Mouse (Mus musculus) hindbrain, embryonic 10.5 days (tissue): ENCODE measurements at regions not wholly inside any gene's neighbourhood (a gene's known extent, or its start where the extent isn't known, plus 50 kb on each side); places are given as distances from the start of the nearest gene placed in this dataset.

ENCODE experiments used
- DNase-seq: peaks from one replicate; pipeline ENCODE4 v3.0.0-alpha.2; 2017; ENCODE audit warnings: low spot score
- H3K27ac ChIP-seq: fragments of 300-500 bp; sonication (generic); 2 replicates; pipeline ENCODE4 v1.5.1; 2016; ENCODE audit warnings: mild to moderate bottlenecking, moderate library complexity
- H3K27me3 ChIP-seq: fragments of 300-500 bp; sonication (generic); 2 replicates; pipeline ENCODE4 v1.6.1; 2016; ENCODE audit warnings: mild to moderate bottlenecking; ENCODE audit not compliant: poor library complexity, insufficient read depth, severe bottlenecking
- H3K36me3 ChIP-seq: fragments of 300-500 bp; sonication (generic); 2 replicates; pipeline ENCODE4 v1.6.1; 2016; ENCODE audit warnings: mild to moderate bottlenecking, moderate library complexity
- H3K4me1 ChIP-seq: fragments of 300-500 bp; sonication (generic); replicated peaks from 2 replicates; pipeline ENCODE4 v1.6.1; 2016; ENCODE audit warnings: mild to moderate bottlenecking
- H3K4me3 ChIP-seq: fragments of 300-500 bp; sonication (generic); 2 replicates; pipeline ENCODE4 v1.5.1; 2016; ENCODE audit warnings: mild to moderate bottlenecking, moderate library complexity
- H3K9me3 ChIP-seq: fragments of 300-500 bp; sonication (generic); 2 replicates; pipeline ENCODE4 v1.6.1; 2016; ENCODE audit warnings: mild to moderate bottlenecking, moderate library complexity
- WGBS: fragments of 180-500 bp; shearing (Covaris S2); methylation state at CpG from one replicate; pipeline ENCODE4 v1.1.7; 2016; 5-methylcytosine and 5-hydroxymethylcytosine counted together

GRCm38 (mm10) chr8:116334772-116335171, 170.0 kb upstream of the Dynlrb2 start:
- DNase-seq, result no peak

GRCm38 (mm10) chr8:116334101-116334500, 170.7 kb upstream of the Dynlrb2 start:
- no peak overlapping the region for H3K4me3 ChIP-seq
- H3K9me3 ChIP-seq, result no peaks in the 10 kb centered on the region
- H3K4me1 ChIP-seq, result no peaks in the 10 kb centered on the region
- 90% methylated on average over 3 of the region's 3 CpGs for WGBS
- no peaks in the 10 kb centered on the region for H3K27me3 ChIP-seq
- no peaks in the 10 kb centered on the region for H3K36me3 ChIP-seq
- H3K27ac ChIP-seq, result no peak overlapping the region
- DNase-seq, result no peak

More at GRCm38 (mm10) chr8:116334772-116335171, 170.0 kb upstream of the Dynlrb2 start:
- no peak overlapping the region for H3K27ac ChIP-seq
- 92% methylated on average over 3 of the region's 3 CpGs for WGBS
- no peaks in the 10 kb centered on the region for H3K36me3 ChIP-seq
- H3K9me3 ChIP-seq, result no peaks in the 10 kb centered on the region
- no peaks in the 10 kb centered on the region for H3K27me3 ChIP-seq
- H3K4me1 ChIP-seq, result no peaks in the 10 kb centered on the region
- H3K4me3 ChIP-seq, result no peak overlapping the region

GRCm38 (mm10) chr8:116320014-116320680, 184.6 kb upstream of the Dynlrb2 start:
- no peak overlapping the region for H3K27ac ChIP-seq
- no peak overlapping the region for H3K4me3 ChIP-seq
- no peaks in the 10 kb centered on the region for H3K27me3 ChIP-seq
- H3K36me3 ChIP-seq, result no peaks in the 10 kb centered on the region
- H3K4me1 ChIP-seq, result no peaks in the 10 kb centered on the region; the same call in 1 of the 2 replicates
- WGBS, result 86% methylated on average over 13 of the region's 13 CpGs
- no peak for DNase-seq
- H3K9me3 ChIP-seq, result no peaks in the 10 kb centered on the region

DNA sequence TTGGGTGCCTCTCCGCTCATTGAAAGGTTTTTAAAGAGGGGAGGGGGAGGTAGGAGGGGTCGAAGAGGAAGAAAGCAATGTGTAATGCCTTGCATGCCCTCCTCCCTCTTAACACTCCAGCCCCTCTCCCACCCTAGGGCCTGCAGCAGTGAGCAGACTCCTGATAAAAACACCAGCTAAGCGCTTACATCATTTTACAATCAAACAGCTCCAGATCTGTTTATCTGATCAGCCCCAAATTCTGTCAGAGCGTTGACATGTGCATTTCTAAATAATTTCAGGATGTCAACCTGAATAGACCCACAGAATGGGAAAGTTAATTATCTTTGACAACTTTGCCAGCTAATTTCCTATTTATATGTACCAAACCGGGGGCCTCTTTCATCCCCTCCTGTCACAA, 189.4 kb upstream of the Dynlrb2 start:
- no peak for DNase-seq
- no peaks in the 10 kb centered on the region; the same call in 1 of the 2 replicates for H3K4me1 ChIP-seq
- WGBS, result 61% methylated on average over 5 of the region's 5 CpGs

GRCm38 (mm10) chr8:116314429-116315092, 190.2 kb upstream of the Dynlrb2 start:
- H3K4me3 ChIP-seq, result no peak overlapping the region
- H3K9me3 ChIP-seq, result no peaks in the 10 kb centered on the region
- no peak for DNase-seq
- no peaks in the 10 kb centered on the region for H3K36me3 ChIP-seq
- no peaks in the 10 kb centered on the region for H3K27me3 ChIP-seq
- no peak overlapping the region for H3K27ac ChIP-seq
- WGBS, result 92% methylated on average over 12 of the region's 12 CpGs
- H3K4me1 ChIP-seq, result no peaks in the 10 kb centered on the region; the same call in 1 of the 2 replicates

More for the DNA sequence above, 189.4 kb upstream of the Dynlrb2 start:
- H3K27me3 ChIP-seq, result no peaks in the 10 kb centered on the region
- no peaks in the 10 kb centered on the region for H3K9me3 ChIP-seq
- H3K27ac ChIP-seq, result no peak overlapping the region
- no peak overlapping the region for H3K4me3 ChIP-seq
- no peaks in the 10 kb centered on the region for H3K36me3 ChIP-seq

GRCm38 (mm10) chr8:116298891-116299290, 205.9 kb upstream of the Dynlrb2 start:
- H3K9me3 ChIP-seq, result no peaks in the 10 kb centered on the region
- H3K4me3 ChIP-seq, result no peak overlapping the region
- H3K36me3 ChIP-seq, result no peaks in the 10 kb centered on the region
- 90% methylated on average over 7 of the region's 7 CpGs for WGBS
- no peak for DNase-seq
- no peaks in the 10 kb centered on the region for H3K4me1 ChIP-seq
- H3K27ac ChIP-seq, result no peak overlapping the region
- H3K27me3 ChIP-seq, result no peaks in the 10 kb centered on the region

- Histone ChIP-seq H3K9me3 (no peaks in the 10 kb centered on the region), H3K27ac (no peak overlapping the region), H3K36me3 (no peaks in the 10 kb centered on the region), H3K27me3 (no peaks in the 10 kb centered on the region), H3K4me1 (no peaks in the 10 kb centered on the region), H3K4me3 (no peak overlapping the region)
- DNase-seq, result no peak
- WGBS, result 87% methylated on average over 6 of the region's 6 CpGs
These were observed 214.0 kb upstream of the Dynlrb2 start for GRCm38 (mm10) chr8:116290671-116291245.

DNA sequence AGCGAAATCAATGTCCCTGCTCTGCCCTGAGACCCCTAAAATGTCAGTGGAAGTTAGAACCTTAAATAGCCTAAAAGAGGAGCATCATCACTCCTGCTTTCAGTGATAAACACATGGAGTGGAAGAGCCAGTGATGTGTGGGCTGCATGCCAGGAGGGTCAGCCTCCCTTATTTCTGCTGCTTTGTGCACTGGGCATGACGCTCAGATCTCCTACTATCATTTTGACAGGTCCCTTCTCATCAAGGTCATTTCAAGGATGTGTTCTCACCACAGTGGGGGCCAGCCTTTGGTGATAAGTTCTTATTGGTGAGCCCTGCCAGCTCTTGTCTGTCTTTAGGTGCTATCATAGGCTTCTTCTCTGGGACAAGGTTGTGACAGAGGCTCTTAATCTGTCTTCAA, 215.5 kb upstream of the Dynlrb2 start:
- Histone ChIP-seq H3K9me3 (no peaks in the 10 kb centered on the region), H3K4me1 (peaks cover 3% of the 10 kb centered on the region; the same call in 1 of the 2 replicates), H3K27ac (no peak overlapping the region), H3K36me3 (no peaks in the 10 kb centered on the region), H3K27me3 (no peaks in the 10 kb centered on the region), H3K4me3 (no peak overlapping the region)
- 81% methylated on average over 2 of the region's 2 CpGs for WGBS
- DNase-seq, result no peak

DNA sequence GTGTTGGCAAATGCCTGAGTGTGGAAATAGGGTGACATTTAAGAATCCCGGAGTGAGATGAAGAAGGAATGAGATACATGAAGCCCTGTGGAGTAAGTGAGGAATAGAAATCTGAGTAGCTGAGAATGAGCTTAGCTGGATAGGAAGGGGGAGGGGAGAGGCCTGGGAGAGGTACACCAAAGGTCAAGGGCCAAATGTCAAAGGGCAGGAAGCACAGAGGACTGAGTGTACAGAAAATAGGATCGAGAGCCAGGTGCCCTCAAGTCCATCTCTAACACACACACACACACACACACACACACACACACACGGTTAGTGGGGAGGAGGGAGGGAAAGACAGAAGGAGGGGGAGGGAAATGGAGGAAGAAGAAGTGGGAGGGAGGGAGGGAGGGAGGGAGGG, 220.8 kb upstream of the Dynlrb2 start:
- H3K4me3 ChIP-seq, result no peak overlapping the region
- H3K27me3 ChIP-seq, result no peaks in the 10 kb centered on the region
- no peaks in the 10 kb centered on the region for H3K36me3 ChIP-seq
- DNase-seq, result peak; percentile 11
- H3K9me3 ChIP-seq, result no peaks in the 10 kb centered on the region
- H3K27ac ChIP-seq, result no peak overlapping the region
- 34% methylated on average over 2 of the region's 3 CpGs for WGBS
- peaks cover 8% of the 10 kb centered on the region; the same call in 1 of the 2 replicates for H3K4me1 ChIP-seq

GRCm38 (mm10) chr8:116282341-116282740, 222.4 kb upstream of the Dynlrb2 start:
- H3K4me3 ChIP-seq, result no peak overlapping the region
- 90% methylated on average over 5 of the region's 5 CpGs for WGBS
- H3K4me1 ChIP-seq, result peaks cover 8% of the 10 kb centered on the region; the same call in 1 of the 2 replicates
- H3K27me3 ChIP-seq, result no peaks in the 10 kb centered on the region
- H3K27ac ChIP-seq, result no peak overlapping the region
- no peaks in the 10 kb centered on the region for H3K36me3 ChIP-seq
- H3K9me3 ChIP-seq, result no peaks in the 10 kb centered on the region
- no peak for DNase-seq

DNA sequence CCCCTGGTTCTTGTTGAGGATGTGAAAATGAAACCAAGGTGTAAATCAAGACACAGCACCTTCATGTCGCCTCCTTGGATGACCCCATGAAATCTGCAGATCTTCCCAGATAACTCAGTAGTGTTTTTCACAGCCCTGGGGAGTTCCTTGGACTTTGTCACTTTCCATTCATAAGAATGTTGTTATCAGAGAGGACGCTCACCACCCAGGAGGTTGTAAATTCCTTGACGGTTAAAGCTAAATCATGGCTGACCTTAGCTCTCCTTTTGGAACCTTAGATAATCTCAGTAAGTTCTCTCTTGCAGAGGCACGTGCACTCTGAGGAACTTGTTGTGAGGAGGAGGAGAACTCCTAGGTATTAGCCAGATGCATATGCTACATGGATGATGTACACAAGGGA, 229.8 kb upstream of the Dynlrb2 start:
- Histone ChIP-seq H3K36me3 (no peaks in the 10 kb centered on the region), H3K4me3 (no peak overlapping the region), H3K27ac (no peak overlapping the region), H3K4me1 (no peaks in the 10 kb centered on the region; the same call in 1 of the 2 replicates), H3K27me3 (no peaks in the 10 kb centered on the region), H3K9me3 (no peaks in the 10 kb centered on the region)
- no peak for DNase-seq
- 83% methylated on average over 4 of the region's 4 CpGs for WGBS

DNA sequence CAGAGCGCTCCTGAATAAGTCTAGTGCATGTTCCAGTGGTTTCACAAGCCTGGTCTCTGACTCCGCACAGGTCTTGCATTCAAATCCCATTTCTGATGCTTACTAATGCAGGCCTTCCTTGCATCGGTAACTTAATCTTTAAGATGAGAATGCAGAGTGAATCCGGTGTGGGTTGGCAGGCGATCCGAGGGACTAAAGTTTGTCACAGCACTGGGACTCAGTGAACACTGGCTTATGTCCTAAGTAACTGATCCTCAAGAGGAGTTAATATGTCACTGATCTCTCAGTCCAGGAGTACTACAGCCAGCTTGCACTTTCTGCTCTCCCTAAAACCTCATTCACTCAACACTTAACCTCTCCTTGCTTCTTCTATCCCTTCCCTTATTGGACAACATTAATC, 233.5 kb upstream of the Dynlrb2 start:
- H3K27me3 ChIP-seq, result no peaks in the 10 kb centered on the region
- WGBS, result 95% methylated on average over 6 of the region's 6 CpGs

GRCm38 (mm10) chr8:116269393-116269792, 235.4 kb upstream of the Dynlrb2 start:
- H3K4me1 ChIP-seq, result no peaks in the 10 kb centered on the region; the same call in 1 of the 2 replicates
- no peak for DNase-seq
- no peak overlapping the region for H3K27ac ChIP-seq
- no peak overlapping the region for H3K4me3 ChIP-seq
- H3K27me3 ChIP-seq, result no peaks in the 10 kb centered on the region
- H3K36me3 ChIP-seq, result no peaks in the 10 kb centered on the region
- H3K9me3 ChIP-seq, result 0 out of 2 replicates have a peak, but pooled peaks cover 2% of the 10 kb centered on the region

More for the DNA sequence above, 233.5 kb upstream of the Dynlrb2 start:
- Histone ChIP-seq H3K4me3 (no peak overlapping the region), H3K36me3 (no peaks in the 10 kb centered on the region), H3K9me3 (0 out of 2 replicates have a peak, but pooled peaks cover 2% of the 10 kb centered on the region), H3K4me1 (no peaks in the 10 kb centered on the region; the same call in 1 of the 2 replicates), H3K27ac (no peak overlapping the region)
- DNase-seq, result no peak
